Mouse (Mus musculus): ENCODE measurements around the gene Cox6b1.
A peak's percentile ranks its signal among the peaks of the same experiment; 100 is the strongest.

Cox6b1 gene

GRCm38 (mm10) chr7:30625530-30626384 is at the start of gene Cox6b1:
Cox6b1 (minus strand) TSS chr7:30626151.
- DNase-seq (ENCODE audit: low read depth) = peak; percentile 96

- no peak for DNase-seq (ENCODE audit: low read depth)
Observed at GRCm38 (mm10) chr7:30671480-30671879, 45.5 kb upstream of the Cox6b1 start, which contains the start of gene Pmis2. Pmis2 (minus strand) TSS chr7:30671605.

GRCm38 (mm10) chr7:30669229-30669628 is 43.3 kb upstream of the Cox6b1 start:
- DNase-seq (ENCODE audit: low read depth) = peak; percentile 81

- no peak for DNase-seq (ENCODE audit: low read depth)
Observed at GRCm38 (mm10) chr7:30665321-30665720, 39.4 kb upstream of the Cox6b1 start.

GRCm38 (mm10) chr7:30664529-30665200 is 38.7 kb upstream of the Cox6b1 start, which contains the start of gene Haus5:
Haus5 (minus strand) TSS chr7:30664994.
- peak; percentile 95 for DNase-seq (ENCODE audit: low read depth)

GRCm38 (mm10) chr7:30649591-30650540 is 23.9 kb upstream of the Cox6b1 start, which contains the start of gene Rbm42:
Rbm42 (minus strand) TSS chr7:30650317.
- DNase-seq (ENCODE audit: low read depth) = peak; percentile 99

GRCm38 (mm10) chr7:30639083-30639482 is 13.1 kb upstream of the Cox6b1 start:
- peak; percentile 50 for DNase-seq (ENCODE audit: low read depth)

GRCm38 (mm10) chr7:30636395-30636794 is 10.4 kb upstream of the Cox6b1 start:
- no peak for DNase-seq (ENCODE audit: low read depth)

- DNase-seq (ENCODE audit: low read depth) = no peak
Observed at GRCm38 (mm10) chr7:30635752-30636151, 9.8 kb upstream of the Cox6b1 start, which contains the start of gene Etv2. Etv2 (minus strand) TSS chr7:30635852.

- peak; percentile 46 for DNase-seq (ENCODE audit: low read depth)
Observed at GRCm38 (mm10) chr7:30634621-30635020, 8.7 kb upstream of the Cox6b1 start.

GRCm38 (mm10) chr7:30633762-30634412 is 7.9 kb upstream of the Cox6b1 start:
- no peak for DNase-seq (ENCODE audit: low read depth)

- DNase-seq (ENCODE audit: low read depth) = no peak
Observed at GRCm38 (mm10) chr7:30629013-30629412, 3.1 kb upstream of the Cox6b1 start.

- DNase-seq (ENCODE audit: low read depth) = no peak
Observed at GRCm38 (mm10) chr7:30626647-30627046, 696 bp upstream of the Cox6b1 start.

- peak; percentile 46 for DNase-seq (ENCODE audit: low read depth)
Observed at GRCm38 (mm10) chr7:30619202-30619601, 6.7 kb downstream of the Cox6b1 start.

- DNase-seq (ENCODE audit: low read depth) = no peak
Observed at GRCm38 (mm10) chr7:30618658-30619057, 7.3 kb downstream of the Cox6b1 start.

- no peak for DNase-seq (ENCODE audit: low read depth)
Observed at GRCm38 (mm10) chr7:30615049-30615760, 10.7 kb downstream of the Cox6b1 start.

GRCm38 (mm10) chr7:30614454-30614853 is 11.5 kb downstream of the Cox6b1 start:
- DNase-seq (ENCODE audit: low read depth) = peak; percentile 85

- peak; percentile 66 for DNase-seq (ENCODE audit: low read depth)
Observed at GRCm38 (mm10) chr7:30613529-30614112, 12.3 kb downstream of the Cox6b1 start.

GRCm38 (mm10) chr7:30612654-30613402 is 13.1 kb downstream of the Cox6b1 start, which contains the start of gene Upk1a:
Upk1a (minus strand) TSS chr7:30612847.
- DNase-seq (ENCODE audit: low read depth) = no peak

Measured in 416B (cell line).